Mouse (Mus musculus): ENCODE measurements around the gene Gm853. TPM values are rescaled to one million over a fixed set of nuclear protein-coding genes. Genes with fewer than 3 reads are reported as not detected.

Gene Gm853
- total RNA-seq (2014; rRNA removed; ENCODE audit: low replicate concordance) (not detected in 2 replicates), polyA plus RNA-seq (2015; fragmentation: Nextera tagmentation; extraction: Ambion mirVana) (not detected in 2 replicates)

GRCm38 (mm10) chr4:130222179-130222578 lies at the start of gene Gm853:
TSS of gene Gm853 (minus strand) at chr4:130222401.
- 48% methylated on average over 4 of the region's 4 CpGs for WGBS

GRCm38 (mm10) chr4:130270611-130271347 lies 48.6 kb upstream of the Gm853 start:
- WGBS = 69% methylated on average over 6 of the region's 6 CpGs
- Histone ChIP-seq H3K4me2 (ENCODE audit: low read depth, low read length) (no peak overlapping the region), H3K9me3 (replicated peaks; ENCODE audit: control insufficient read depth, low read length) (no peaks in the 10 kb centered on the region), H3K27me3 (ENCODE audit: control insufficient read depth, insufficient read depth, low read length) (peaks cover 49% of the 10 kb centered on the region), H3K9ac (replicated peaks; ENCODE audit: low read depth, low read length) (no peak overlapping the region), H3K27ac (ENCODE audit: low read depth) (no peak overlapping the region), H3K4me1 (ENCODE audit: control insufficient read depth, insufficient read depth) (peaks cover 9% of the 10 kb centered on the region; the same call in 1 of the 2 replicates), H3K4me3 (ENCODE audit: low read depth, low read length) (no peak overlapping the region), H3K36me3 (replicated peaks; ENCODE audit: control insufficient read depth, insufficient read depth, low read length) (no peaks in the 10 kb centered on the region)
- ATAC-seq (ENCODE audit: insufficient read depth, low read depth) (no peak), DNase-seq (ENCODE audit: low spot score) (no peak)
- no peak for TF ChIP-seq EP300 (IDR thresholded peaks at IDR 0.05; ENCODE audit: low read depth)

More at GRCm38 (mm10) chr4:130222179-130222578, at the start of gene Gm853:
- DNase-seq (ENCODE audit: low spot score) = no peak
- H3K4me1 ChIP-seq (ENCODE audit: control insufficient read depth, insufficient read depth) = no peaks in the 10 kb centered on the region
- H3K9ac ChIP-seq (replicated peaks; ENCODE audit: low read depth, low read length) = no peak within 1 kb of the TSS
- H3K36me3 ChIP-seq (replicated peaks; ENCODE audit: control insufficient read depth, insufficient read depth, low read length) = no peaks in the 10 kb centered on the region
- no peaks in the 10 kb centered on the region for H3K27me3 ChIP-seq (ENCODE audit: control insufficient read depth, insufficient read depth, low read length)
- no peaks in the 10 kb centered on the region for H3K9me3 ChIP-seq (replicated peaks; ENCODE audit: control insufficient read depth, low read length)
- TF ChIP-seq EP300 (IDR thresholded peaks at IDR 0.05; ENCODE audit: low read depth) = no peak
- TF ChIP-seq CTCF (IDR thresholded peaks at IDR 0.05; ENCODE audit: low read depth) = no peak
- no peak within 1 kb of the TSS for H3K4me2 ChIP-seq (ENCODE audit: low read depth, low read length)
- H3K4me3 ChIP-seq (ENCODE audit: low read depth, low read length) = no peak within 1 kb of the TSS
- H3K27ac ChIP-seq (ENCODE audit: low read depth) = no peak within 1 kb of the TSS
- no peak for ATAC-seq (ENCODE audit: insufficient read depth, low read depth)

- Histone ChIP-seq H3K9me3 (replicated peaks; ENCODE audit: control insufficient read depth, low read length) (no peaks in the 10 kb centered on the region), H3K4me3 (ENCODE audit: low read depth, low read length) (no peak overlapping the region), H3K27me3 (ENCODE audit: control insufficient read depth, insufficient read depth, low read length) (peaks cover 42% of the 10 kb centered on the region), H3K36me3 (replicated peaks; ENCODE audit: control insufficient read depth, insufficient read depth, low read length) (no peaks in the 10 kb centered on the region), H3K4me2 (ENCODE audit: low read depth, low read length) (no peak overlapping the region), H3K9ac (replicated peaks; ENCODE audit: low read depth, low read length) (no peak overlapping the region), H3K4me1 (ENCODE audit: control insufficient read depth, insufficient read depth) (peaks cover 9% of the 10 kb centered on the region; the same call in 1 of the 2 replicates), H3K27ac (ENCODE audit: low read depth) (no peak overlapping the region)
- 65% methylated on average over 8 of the region's 8 CpGs for WGBS
- ATAC-seq (ENCODE audit: insufficient read depth, low read depth) (no peak), DNase-seq (ENCODE audit: low spot score) (no peak)
- TF ChIP-seq CTCF (IDR thresholded peaks at IDR 0.05; ENCODE audit: low read depth) (no peak), EP300 (IDR thresholded peaks at IDR 0.05; ENCODE audit: low read depth) (no peak)
These were observed 47.9 kb upstream of the Gm853 start for GRCm38 (mm10) chr4:130270089-130270488.

- no peaks in the 10 kb centered on the region for H3K9me3 ChIP-seq (replicated peaks; ENCODE audit: control insufficient read depth, low read length)
- no peak for ATAC-seq (ENCODE audit: insufficient read depth, low read depth)
- no peak for DNase-seq (ENCODE audit: low spot score)
- no peak overlapping the region for H3K9ac ChIP-seq (replicated peaks; ENCODE audit: low read depth, low read length)
- peaks cover 42% of the 10 kb centered on the region for H3K27me3 ChIP-seq (ENCODE audit: control insufficient read depth, insufficient read depth, low read length)
- H3K4me2 ChIP-seq (ENCODE audit: low read depth, low read length) = no peak overlapping the region
- no peaks in the 10 kb centered on the region for H3K36me3 ChIP-seq (replicated peaks; ENCODE audit: control insufficient read depth, insufficient read depth, low read length)
- TF ChIP-seq CTCF (IDR thresholded peaks at IDR 0.05; ENCODE audit: low read depth) (no peak), EP300 (IDR thresholded peaks at IDR 0.05; ENCODE audit: low read depth) (no peak)
- WGBS = 89% methylated on average over 10 of the region's 10 CpGs
- H3K4me3 ChIP-seq (ENCODE audit: low read depth, low read length) = no peak overlapping the region
- no peak overlapping the region for H3K27ac ChIP-seq (ENCODE audit: low read depth)
- no peaks in the 10 kb centered on the region for H3K4me1 ChIP-seq (ENCODE audit: control insufficient read depth, insufficient read depth)
These were observed 46.5 kb upstream of the Gm853 start for GRCm38 (mm10) chr4:130268736-130269135.

- TF ChIP-seq EP300 (IDR thresholded peaks at IDR 0.05; ENCODE audit: low read depth) (no peak), CTCF (IDR thresholded peaks at IDR 0.05; ENCODE audit: low read depth) (no peak)
- H3K4me2 ChIP-seq (ENCODE audit: low read depth, low read length) = no peak overlapping the region
- H3K27me3 ChIP-seq (ENCODE audit: control insufficient read depth, insufficient read depth, low read length) = peaks cover 27% of the 10 kb centered on the region
- ATAC-seq (ENCODE audit: insufficient read depth, low read depth) (no peak), DNase-seq (ENCODE audit: low spot score) (no peak)
- no peaks in the 10 kb centered on the region for H3K4me1 ChIP-seq (ENCODE audit: control insufficient read depth, insufficient read depth)
- H3K27ac ChIP-seq (ENCODE audit: low read depth) = no peak overlapping the region
- no peak overlapping the region for H3K9ac ChIP-seq (replicated peaks; ENCODE audit: low read depth, low read length)
- no peaks in the 10 kb centered on the region for H3K9me3 ChIP-seq (replicated peaks; ENCODE audit: control insufficient read depth, low read length)
- 77% methylated on average over 7 of the region's 7 CpGs for WGBS
- H3K36me3 ChIP-seq (replicated peaks; ENCODE audit: control insufficient read depth, insufficient read depth, low read length) = no peaks in the 10 kb centered on the region
- no peak overlapping the region for H3K4me3 ChIP-seq (ENCODE audit: low read depth, low read length)
These were observed 44.9 kb upstream of the Gm853 start for GRCm38 (mm10) chr4:130267069-130267468.
